Mouse (Mus musculus): ENCODE measurements around the gene Dnaaf1.

Dnaaf1 gene

GRCm38 (mm10) chr8:119580441-119581161 is 5.6 kb downstream of the Dnaaf1 start:
- H3K27me3 ChIP-seq (ENCODE audit: insufficient read depth, low read length) = peaks cover 41% of the 10 kb centered on the region
- TF ChIP-seq POU5F1 (IDR thresholded peaks at IDR 0.05; ENCODE audit: borderline replicate concordance, low read length) (no peak), NANOG (IDR thresholded peaks at IDR 0.05; ENCODE audit: borderline replicate concordance, low read length) (no peak)
- H3K4me1 ChIP-seq (replicated peaks; ENCODE audit: low read depth, low read length) = peaks cover 24% of the 10 kb centered on the region
- no peak overlapping the region for H3K4me3 ChIP-seq (replicated peaks; ENCODE audit: low read length)
- H3K9me3 ChIP-seq (ENCODE audit: low read length) = no peaks in the 10 kb centered on the region
- no peaks in the 10 kb centered on the region for H3K36me3 ChIP-seq (ENCODE audit: insufficient read depth, low read length)

GRCm38 (mm10) chr8:119585901-119586300 is 10.9 kb downstream of the Dnaaf1 start:
- peaks cover 34% of the 10 kb centered on the region for H3K4me1 ChIP-seq (replicated peaks; ENCODE audit: low read depth, low read length)
- no peaks in the 10 kb centered on the region for H3K36me3 ChIP-seq (ENCODE audit: insufficient read depth, low read length)
- H3K27me3 ChIP-seq (ENCODE audit: insufficient read depth, low read length) = peaks cover 11% of the 10 kb centered on the region; the same call in 1 of the 2 replicates
- peak overlapping the region; percentile 71 for H3K4me3 ChIP-seq (replicated peaks; ENCODE audit: low read length)
- no peak for TF ChIP-seq POU5F1 (IDR thresholded peaks at IDR 0.05; ENCODE audit: borderline replicate concordance, low read length)
- TF ChIP-seq CTCF (conservative IDR thresholded peaks at IDR 0.05; ENCODE audit: low read length) = no peak
- no peak for TF ChIP-seq NANOG (IDR thresholded peaks at IDR 0.05; ENCODE audit: borderline replicate concordance, low read length)
- peaks cover 10% of the 10 kb centered on the region; the same call in 1 of the 2 replicates for H3K9me3 ChIP-seq (ENCODE audit: low read length)

GRCm38 (mm10) chr8:119588321-119588720 is 13.3 kb downstream of the Dnaaf1 start:
- Histone ChIP-seq H3K4me3 (replicated peaks; ENCODE audit: low read length) (no peak overlapping the region), H3K4me1 (replicated peaks; ENCODE audit: low read depth, low read length) (peaks cover 32% of the 10 kb centered on the region), H3K9me3 (ENCODE audit: low read length) (peaks cover 10% of the 10 kb centered on the region; the same call in 1 of the 2 replicates), H3K27me3 (ENCODE audit: insufficient read depth, low read length) (0 out of 2 replicates have a peak, but pooled peaks cover 3% of the 10 kb centered on the region), H3K36me3 (ENCODE audit: insufficient read depth, low read length) (no peaks in the 10 kb centered on the region)
- TF ChIP-seq CTCF (conservative IDR thresholded peaks at IDR 0.05; ENCODE audit: low read length) = no peak
- TF ChIP-seq NANOG (IDR thresholded peaks at IDR 0.05; ENCODE audit: borderline replicate concordance, low read length) = no peak
- no peak for TF ChIP-seq POU5F1 (IDR thresholded peaks at IDR 0.05; ENCODE audit: borderline replicate concordance, low read length)

- Histone ChIP-seq H3K9me3 (ENCODE audit: low read length) (peaks cover 10% of the 10 kb centered on the region; the same call in 1 of the 2 replicates), H3K4me3 (replicated peaks; ENCODE audit: low read length) (no peak overlapping the region), H3K4me1 (replicated peaks; ENCODE audit: low read depth, low read length) (peaks cover 32% of the 10 kb centered on the region), H3K27me3 (ENCODE audit: insufficient read depth, low read length) (0 out of 2 replicates have a peak, but pooled peaks cover 3% of the 10 kb centered on the region), H3K36me3 (ENCODE audit: insufficient read depth, low read length) (no peaks in the 10 kb centered on the region)
- TF ChIP-seq CTCF (conservative IDR thresholded peaks at IDR 0.05; ENCODE audit: low read length) = no peak
These were observed 13.8 kb downstream of the Dnaaf1 start for GRCm38 (mm10) chr8:119588844-119589243.

- TF ChIP-seq CTCF (conservative IDR thresholded peaks at IDR 0.05; ENCODE audit: low read length) = no peak
- TF ChIP-seq POU5F1 (IDR thresholded peaks at IDR 0.05; ENCODE audit: borderline replicate concordance, low read length) = no peak
- TF ChIP-seq NANOG (IDR thresholded peaks at IDR 0.05; ENCODE audit: borderline replicate concordance, low read length) = no peak
- Histone ChIP-seq H3K4me3 (replicated peaks; ENCODE audit: low read length) (0 out of 2 replicates have a peak overlapping the region, but pooled peaks have one; percentile 37), H3K4me1 (replicated peaks; ENCODE audit: low read depth, low read length) (peaks cover 33% of the 10 kb centered on the region), H3K27me3 (ENCODE audit: insufficient read depth, low read length) (0 out of 2 replicates have a peak, but pooled peaks cover 3% of the 10 kb centered on the region), H3K36me3 (ENCODE audit: insufficient read depth, low read length) (no peaks in the 10 kb centered on the region), H3K9me3 (ENCODE audit: low read length) (peaks cover 10% of the 10 kb centered on the region; the same call in 1 of the 2 replicates)
These were observed 15.3 kb downstream of the Dnaaf1 start for GRCm38 (mm10) chr8:119590348-119590747.

- no peak for TF ChIP-seq NANOG (IDR thresholded peaks at IDR 0.05; ENCODE audit: borderline replicate concordance, low read length)
- no peak for TF ChIP-seq CTCF (conservative IDR thresholded peaks at IDR 0.05; ENCODE audit: low read length)
- TF ChIP-seq POU5F1 (IDR thresholded peaks at IDR 0.05; ENCODE audit: borderline replicate concordance, low read length) = no peak
- peaks cover 10% of the 10 kb centered on the region; the same call in 1 of the 2 replicates for H3K9me3 ChIP-seq (ENCODE audit: low read length)
- peaks cover 44% of the 10 kb centered on the region for H3K4me1 ChIP-seq (replicated peaks; ENCODE audit: low read depth, low read length)
- H3K36me3 ChIP-seq (ENCODE audit: insufficient read depth, low read length) = no peaks in the 10 kb centered on the region
- H3K27me3 ChIP-seq (ENCODE audit: insufficient read depth, low read length) = 0 out of 2 replicates have a peak, but pooled peaks cover 3% of the 10 kb centered on the region
- H3K4me3 ChIP-seq (replicated peaks; ENCODE audit: low read length) = no peak overlapping the region
These were observed 16.4 kb downstream of the Dnaaf1 start for GRCm38 (mm10) chr8:119591456-119591855.

- TF ChIP-seq POU5F1 (IDR thresholded peaks at IDR 0.05; ENCODE audit: borderline replicate concordance, low read length) (no peak), NANOG (IDR thresholded peaks at IDR 0.05; ENCODE audit: borderline replicate concordance, low read length) (no peak), CTCF (conservative IDR thresholded peaks at IDR 0.05; ENCODE audit: low read length) (no peak)
- H3K27me3 ChIP-seq (ENCODE audit: insufficient read depth, low read length) = no peaks in the 10 kb centered on the region
- H3K9me3 ChIP-seq (ENCODE audit: low read length) = peaks cover 10% of the 10 kb centered on the region
- peak overlapping the region; percentile 89 for H3K4me3 ChIP-seq (replicated peaks; ENCODE audit: low read length)
- peaks cover 39% of the 10 kb centered on the region for H3K4me1 ChIP-seq (replicated peaks; ENCODE audit: low read depth, low read length)
- H3K36me3 ChIP-seq (ENCODE audit: insufficient read depth, low read length) = peaks cover 49% of the 10 kb centered on the region
These were observed 28.7 kb downstream of the Dnaaf1 start for GRCm38 (mm10) chr8:119603771-119604170.

GRCm38 (mm10) chr8:119604398-119604803 is 29.4 kb downstream of the Dnaaf1 start:
- Histone ChIP-seq H3K36me3 (ENCODE audit: insufficient read depth, low read length) (peaks cover 43% of the 10 kb centered on the region), H3K27me3 (ENCODE audit: insufficient read depth, low read length) (no peaks in the 10 kb centered on the region), H3K4me1 (replicated peaks; ENCODE audit: low read depth, low read length) (peaks cover 34% of the 10 kb centered on the region), H3K9me3 (ENCODE audit: low read length) (peaks cover 16% of the 10 kb centered on the region), H3K4me3 (replicated peaks; ENCODE audit: low read length) (peak overlapping the region; percentile 89)
- TF ChIP-seq CTCF (conservative IDR thresholded peaks at IDR 0.05; ENCODE audit: low read length) = no peak
- TF ChIP-seq POU5F1 (IDR thresholded peaks at IDR 0.05; ENCODE audit: borderline replicate concordance, low read length) = no peak
- no peak for TF ChIP-seq NANOG (IDR thresholded peaks at IDR 0.05; ENCODE audit: borderline replicate concordance, low read length)

Measured in E14TG2a.4 (cell line).